In genomic region chrX:57797956-57798355, GRCm38 (mm10) we compare ENCODE assay signal across 11 mouse cellular contexts.
DNase-seq lines count a peak whose midpoint lies in the region; ATAC-seq lines count a peak whose summit lies in the region.
"Had no signal": no experiment of that assay in that cellular context is flagged by ENCODE, and none has a peak within 500 bp of the region (broad histone marks: within the 10 kb centered on the region; RNA-seq: fewer than 3 reads in every experiment).

No protein-coding gene starts in this region.

- H3K4me1 ChIP-seq in forebrain, embryonic 10.5 days, result peaks cover 22% of the 10 kb centered on the region
- 0 out of 2 replicates have a peak, but pooled peaks cover 6% of the 10 kb centered on the region for H3K4me1 ChIP-seq in hindbrain, embryonic 15.5 days (replicated peaks)
- peaks cover 13% of the 10 kb centered on the region for H3K4me1 ChIP-seq in neural tube, embryonic 13.5 days (replicated peaks)
- H3K4me1 ChIP-seq: stomach, embryonic 15.5 days had no signal

- no peak overlapping the region for H3K9ac ChIP-seq in hindbrain, embryonic 15.5 days
- no peak overlapping the region for H3K9ac ChIP-seq in neural tube, embryonic 13.5 days
- H3K9ac ChIP-seq: lung, embryonic 14.5 days; stomach, embryonic 15.5 days had no signal

- DNase-seq in embryo, embryonic 10.5 days (ENCODE audit: low spot score), result peak; percentile 50
- DNase-seq in forebrain, embryonic 10.5 days (ENCODE audit: extremely low spot score, low spot score), result peak; percentile 47
- no peak for DNase-seq in c-Kit-positive CD71-positive TER-119-positive erythroid progenitor cells, embryonic 14.5 days (ENCODE audit: low spot score)
- no peak for DNase-seq in lung, postnatal 4 days
- DNase-seq: heart, adult 18-20 months; kidney, adult 18-20 months; lung, embryonic 14.5 days had no signal

- peak overlapping the region; percentile 78 for H3K27ac ChIP-seq in forebrain, embryonic 10.5 days
- no peak overlapping the region; the same call in 1 of the 2 replicates for H3K27ac ChIP-seq in hindbrain, embryonic 15.5 days (replicated peaks)
- peak overlapping the region; percentile 56 for H3K27ac ChIP-seq in neural tube, embryonic 13.5 days (replicated peaks)
- H3K27ac ChIP-seq: stomach, embryonic 15.5 days had no signal

- H3K9me3 ChIP-seq in forebrain, embryonic 10.5 days, result no peaks in the 10 kb centered on the region
- no peaks in the 10 kb centered on the region for H3K9me3 ChIP-seq in hindbrain, embryonic 15.5 days
- no peaks in the 10 kb centered on the region for H3K9me3 ChIP-seq in neural tube, embryonic 13.5 days
- H3K9me3 ChIP-seq: stomach, embryonic 15.5 days had no signal

- peak overlapping the region; percentile 18; the same call in 1 of the 2 replicates for H3K4me2 ChIP-seq in hindbrain, embryonic 15.5 days
- peak overlapping the region; percentile 16; the same call in 1 of the 2 replicates for H3K4me2 ChIP-seq in neural tube, embryonic 13.5 days
- H3K4me2 ChIP-seq: lung, embryonic 14.5 days; stomach, embryonic 15.5 days had no signal

- no peak for ATAC-seq in hindbrain, embryonic 15.5 days (ENCODE audit: low FRiP score, low read depth)
- peak; percentile 50; the same call in 1 of the 2 replicates for ATAC-seq in neural tube, embryonic 13.5 days (ENCODE audit: low read depth)
- ATAC-seq in inflammation-experienced regulatory T-cells, adult 6 months, result no peak

- 32% methylated on average over 6 of the region's 6 CpGs for WGBS in forebrain, embryonic 10.5 days
- WGBS in hindbrain, embryonic 15.5 days, result 37% methylated on average over 6 of the region's 6 CpGs
- 39% methylated on average over 6 of the region's 6 CpGs for WGBS in neural tube, embryonic 13.5 days

- H3K4me3 ChIP-seq in forebrain, embryonic 10.5 days, result no peak overlapping the region
- H3K4me3 ChIP-seq in hindbrain, embryonic 15.5 days, result no peak overlapping the region
- no peak overlapping the region for H3K4me3 ChIP-seq in neural tube, embryonic 13.5 days
- H3K4me3 ChIP-seq: stomach, embryonic 15.5 days had no signal

- no peaks in the 10 kb centered on the region for H3K36me3 ChIP-seq in forebrain, embryonic 10.5 days (replicated peaks)
- no peaks in the 10 kb centered on the region for H3K36me3 ChIP-seq in hindbrain, embryonic 15.5 days
- H3K36me3 ChIP-seq in neural tube, embryonic 13.5 days, result no peaks in the 10 kb centered on the region
- H3K36me3 ChIP-seq: stomach, embryonic 15.5 days had no signal

- no peaks in the 10 kb centered on the region for H3K27me3 ChIP-seq in forebrain, embryonic 10.5 days (ENCODE audit: poor library complexity, severe bottlenecking)
- no peaks in the 10 kb centered on the region for H3K27me3 ChIP-seq in hindbrain, embryonic 15.5 days
- no peaks in the 10 kb centered on the region for H3K27me3 ChIP-seq in neural tube, embryonic 13.5 days
- H3K27me3 ChIP-seq: stomach, embryonic 15.5 days had no signal

Comparison
In these comparisons a context has a peak if more than half of its experiments do, and no peak if none do; other contexts are left out.
1. DNase-seq: peak in embryo, embryonic 10.5 days (single experiment) and forebrain, embryonic 10.5 days (single experiment); none in c-Kit-positive CD71-positive TER-119-positive erythroid progenitor cells, embryonic 14.5 days (single experiment) and lung, postnatal 4 days (0 of 2).